Comparison of ENCODE assay signal across 19 mouse cellular contexts in the genomic region with DNA sequence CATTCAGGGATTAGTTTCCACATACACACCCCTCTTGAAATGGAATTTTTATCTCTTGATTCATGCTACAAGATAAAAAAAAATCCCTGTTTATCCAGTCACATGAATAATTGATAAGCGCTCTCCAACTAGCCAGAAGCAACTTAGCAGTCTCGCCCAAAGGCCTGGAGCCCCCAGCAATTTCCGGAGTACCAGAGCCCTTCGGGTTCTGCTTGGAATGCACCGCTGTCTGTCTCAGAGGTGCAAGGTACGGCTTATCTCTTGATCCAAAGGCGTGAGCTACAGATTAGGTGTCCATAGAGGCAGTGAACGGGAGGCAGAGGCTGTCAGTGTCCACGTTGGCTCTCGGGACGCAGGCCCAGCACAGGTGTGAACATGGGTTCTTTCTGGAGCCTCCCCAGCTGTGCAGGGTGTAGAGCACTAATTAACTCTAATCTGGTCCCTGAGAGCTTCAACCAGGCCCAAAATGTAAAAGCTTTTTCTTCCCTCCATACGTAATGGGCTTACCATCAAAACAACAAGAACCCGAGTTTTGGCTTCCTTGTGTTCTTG.
DNase-seq lines count a peak whose midpoint lies in the region; ATAC-seq and TF ChIP-seq lines count a peak whose summit lies in the region.
"Had no signal": no experiment of that assay in that cellular context is flagged by ENCODE, and none has a peak within 500 bp of the region (broad histone marks: within the 10 kb centered on the region; RNA-seq: fewer than 3 reads in every experiment).

No protein-coding gene starts in this region.

- H3K4me2 ChIP-seq in lung, embryonic 16.5 days (ENCODE audit: low read depth, low read length), result no peak overlapping the region
- H3K4me2 ChIP-seq in midbrain, embryonic 13.5 days (replicated peaks), result no peak overlapping the region
- H3K4me2 ChIP-seq in stomach, postnatal 0 days (replicated peaks; ENCODE audit: low read depth), result no peak overlapping the region
- H3K4me2 ChIP-seq: embryonic facial prominence, embryonic 15.5 days; hindbrain, embryonic 14.5 days; liver, embryonic 13.5 days; neural tube, embryonic 13.5 days had no signal

- no peaks in the 10 kb centered on the region for H3K9me3 ChIP-seq in lung, embryonic 16.5 days (ENCODE audit: control insufficient read depth, low read length)
- H3K9me3 ChIP-seq in midbrain, embryonic 13.5 days, result no peaks in the 10 kb centered on the region
- no peaks in the 10 kb centered on the region for H3K9me3 ChIP-seq in stomach, postnatal 0 days (ENCODE audit: control insufficient read depth, low read length)
- H3K9me3 ChIP-seq: embryonic facial prominence, embryonic 15.5 days; forebrain, embryonic 10.5 days; liver, embryonic 13.5 days; neural tube, embryonic 13.5 days had no signal

- no peak for TF ChIP-seq EP300 in stomach, postnatal 0 days (optimal IDR thresholded peaks at IDR 0.05)

- TF ChIP-seq POLR2A in brain, embryonic 14.5 days (IDR thresholded peaks at IDR 0.05; ENCODE audit: borderline replicate concordance, extremely low read depth, insufficient read depth, insufficient read length, poor library complexity, severe bottlenecking), result no peak

- 0 out of 2 replicates have a peak, but pooled peaks cover 2% of the 10 kb centered on the region for H3K4me1 ChIP-seq in lung, embryonic 16.5 days (replicated peaks; ENCODE audit: control insufficient read depth, insufficient read depth, low read length)
- H3K4me1 ChIP-seq in midbrain, embryonic 13.5 days (replicated peaks), result peaks cover 16% of the 10 kb centered on the region
- H3K4me1 ChIP-seq in stomach, postnatal 0 days (replicated peaks; ENCODE audit: control insufficient read depth, insufficient read depth), result no peaks in the 10 kb centered on the region
- H3K4me1 ChIP-seq: liver, embryonic 13.5 days had no signal

- peak; percentile 36; the same call in 1 of the 2 replicates for ATAC-seq in lung, embryonic 16.5 days (ENCODE audit: low read depth)
- ATAC-seq in midbrain, embryonic 13.5 days, result peak; percentile 73
- ATAC-seq in stomach, postnatal 0 days (ENCODE audit: low FRiP score, low TSS enrichment), result peak; percentile 35; the same call in 1 of the 2 replicates
- ATAC-seq: Patski had no signal

- H3K9ac ChIP-seq in lung, embryonic 16.5 days (ENCODE audit: low read length), result no peak overlapping the region
- H3K9ac ChIP-seq in midbrain, embryonic 13.5 days (replicated peaks), result no peak overlapping the region
- H3K9ac ChIP-seq in stomach, postnatal 0 days (ENCODE audit: low read length), result no peak overlapping the region
- H3K9ac ChIP-seq: embryonic facial prominence, embryonic 15.5 days; hindbrain, embryonic 14.5 days; liver, embryonic 13.5 days; neural tube, embryonic 13.5 days had no signal

- H3K27ac ChIP-seq in lung, embryonic 16.5 days (ENCODE audit: low read length), result no peak overlapping the region
- peak overlapping the region; percentile 74 for H3K27ac ChIP-seq in midbrain, embryonic 13.5 days
- no peak overlapping the region for H3K27ac ChIP-seq in stomach, postnatal 0 days (replicated peaks)
- H3K27ac ChIP-seq: embryonic facial prominence, embryonic 15.5 days; forebrain, embryonic 10.5 days; left cerebral cortex, adult 2 months; liver, embryonic 13.5 days; neural tube, embryonic 13.5 days had no signal

- no peaks in the 10 kb centered on the region for H3K36me3 ChIP-seq in lung, embryonic 16.5 days (ENCODE audit: control insufficient read depth, insufficient read depth, low read length)
- no peaks in the 10 kb centered on the region for H3K36me3 ChIP-seq in midbrain, embryonic 13.5 days
- H3K36me3 ChIP-seq in stomach, postnatal 0 days (ENCODE audit: control insufficient read depth, insufficient read depth, low read length), result no peaks in the 10 kb centered on the region
- H3K36me3 ChIP-seq: embryonic facial prominence, embryonic 15.5 days; forebrain, embryonic 10.5 days; liver, embryonic 13.5 days; neural tube, embryonic 13.5 days had no signal

- no peak overlapping the region for H3K4me3 ChIP-seq in lung, embryonic 16.5 days (ENCODE audit: low read length)
- no peak overlapping the region for H3K4me3 ChIP-seq in midbrain, embryonic 13.5 days (replicated peaks)
- no peak overlapping the region for H3K4me3 ChIP-seq in stomach, postnatal 0 days (ENCODE audit: low read depth, low read length)
- H3K4me3 ChIP-seq: embryonic facial prominence, embryonic 15.5 days; forebrain, embryonic 10.5 days; left cerebral cortex, adult 2 months; liver, embryonic 13.5 days; neural tube, embryonic 13.5 days had no signal

- no peak for DNase-seq in lung, postnatal 14 days
- peak; percentile 37 for DNase-seq in brain, embryonic 14.5 days (ENCODE audit: low read depth)
- no peak for DNase-seq in stomach, postnatal 0 days (ENCODE audit: low spot score)
- DNase-seq in gastrocnemius, postnatal 36 days, result no peak
- no peak for DNase-seq in cerebellum, adult 9-10 months
- DNase-seq: adrenal gland, postnatal 25 days; cerebellum, adult 8-10 months; gastrocnemius, postnatal 14 days; kidney, adult 2 months; kidney, postnatal 14 days; liver, embryonic 13.5 days had no signal

- intact Hi-C loops in gastrocnemius, postnatal 36 days (cut with DNase I), result no loop called here

- no peaks in the 10 kb centered on the region for H3K27me3 ChIP-seq in lung, embryonic 16.5 days (ENCODE audit: control insufficient read depth, insufficient read depth, low read depth, low read length)
- H3K27me3 ChIP-seq in midbrain, embryonic 13.5 days, result no peaks in the 10 kb centered on the region
- no peaks in the 10 kb centered on the region for H3K27me3 ChIP-seq in stomach, postnatal 0 days (ENCODE audit: control insufficient read depth, insufficient read depth, low read length)
- H3K27me3 ChIP-seq: embryonic facial prominence, embryonic 15.5 days; liver, embryonic 13.5 days; neural tube, embryonic 13.5 days had no signal

- TF ChIP-seq CTCF in brain, embryonic 14.5 days (IDR thresholded peaks at IDR 0.05; ENCODE audit: borderline replicate concordance, extremely low read depth, insufficient read depth, insufficient read length), result no peak
- no peak for TF ChIP-seq CTCF in stomach, postnatal 0 days (IDR thresholded peaks at IDR 0.05; ENCODE audit: low read depth)

- WGBS in lung, embryonic 16.5 days, result 25% methylated on average over 13 of the region's 13 CpGs
- WGBS in midbrain, embryonic 13.5 days, result 55% methylated on average over 13 of the region's 13 CpGs
- 43% methylated on average over 13 of the region's 13 CpGs for WGBS in stomach, postnatal 0 days
